Mouse (Mus musculus): ENCODE data around the gene Tmem184b. TPM values are rescaled to one million over a fixed set of nuclear protein-coding genes. Genes with fewer than 3 reads are reported as not detected.
A peak's percentile ranks its signal among the peaks of the same experiment; 100 is the strongest.

The Tmem184b gene
- total RNA-seq, 2 experiments from 2014 or later, result 59.2 to 67.8 TPM

DNA sequence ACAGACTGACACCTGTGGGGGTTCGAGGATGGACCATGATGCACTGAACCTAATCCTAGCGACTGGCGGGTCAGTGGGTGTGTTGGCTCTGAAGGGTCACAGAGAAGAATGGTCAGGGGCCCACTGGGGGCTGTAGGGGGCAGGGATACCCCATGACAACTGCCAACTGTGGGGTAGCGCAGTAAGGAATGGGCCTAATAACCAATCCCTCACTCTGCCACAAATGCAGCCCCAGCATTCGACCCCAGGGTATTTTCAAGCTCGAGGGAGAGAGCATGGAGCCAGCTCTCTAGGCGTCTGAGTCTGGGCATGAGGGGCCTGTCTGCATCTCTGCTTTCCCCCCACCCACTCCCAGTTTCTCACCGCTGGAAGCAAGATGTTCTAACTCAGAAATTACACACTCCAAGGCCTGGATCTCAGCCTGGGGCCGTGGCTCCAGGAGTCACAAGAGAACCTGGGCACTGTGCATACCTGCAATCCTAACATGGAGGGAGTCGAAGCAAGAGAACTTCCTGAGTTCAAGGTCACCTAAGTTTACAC is 27.2 kb upstream of the Tmem184b start:
- DNase-seq, result no peak
- intact Hi-C loops (cut with DNase I), result no loop called here

DNA sequence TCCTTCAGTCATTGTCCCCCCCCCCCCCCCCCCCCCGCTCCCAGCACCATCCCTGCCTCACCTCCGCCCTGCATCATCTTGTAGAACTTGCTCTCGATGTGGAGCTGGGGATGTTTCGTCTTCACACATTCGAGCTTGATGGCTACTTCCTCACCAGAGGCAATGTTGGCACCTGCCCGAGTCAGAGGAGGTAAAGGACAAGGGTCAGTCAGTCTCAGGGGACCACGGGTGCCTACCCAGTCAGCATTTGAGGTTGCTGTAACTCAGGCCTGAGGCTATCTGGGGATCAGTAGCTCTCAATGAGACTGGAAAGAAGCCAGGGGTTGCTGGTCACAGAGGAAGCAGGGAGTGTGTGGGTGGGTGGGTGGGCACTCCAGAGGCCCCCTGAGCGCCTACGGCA is 26.6 kb upstream of the Tmem184b start:
- intact Hi-C loops (cut with DNase I), result no loop called here
- no peak for DNase-seq

DNA sequence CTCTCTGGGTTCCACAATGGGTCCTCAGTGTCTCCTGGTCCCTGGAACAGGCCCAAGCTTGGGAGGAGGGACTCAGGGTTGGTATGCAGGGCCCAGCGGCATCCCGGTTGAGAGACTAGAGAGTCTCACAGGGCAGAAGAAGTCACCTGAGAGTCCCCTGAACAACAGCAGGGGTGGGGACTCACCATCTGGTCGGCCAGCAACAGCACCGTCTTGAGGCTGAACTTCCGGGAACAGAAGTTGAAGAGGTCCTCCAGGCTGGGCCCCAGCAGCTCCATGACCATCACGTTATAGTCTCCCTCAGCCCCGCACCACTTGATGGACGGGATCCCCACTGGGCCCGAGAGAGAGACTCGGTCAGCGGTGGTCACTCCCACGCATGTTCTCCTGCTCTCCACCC is 26.2 kb upstream of the Tmem184b start:
- DNase-seq, result no peak
- intact Hi-C loops (cut with DNase I), result no loop called here

DNA sequence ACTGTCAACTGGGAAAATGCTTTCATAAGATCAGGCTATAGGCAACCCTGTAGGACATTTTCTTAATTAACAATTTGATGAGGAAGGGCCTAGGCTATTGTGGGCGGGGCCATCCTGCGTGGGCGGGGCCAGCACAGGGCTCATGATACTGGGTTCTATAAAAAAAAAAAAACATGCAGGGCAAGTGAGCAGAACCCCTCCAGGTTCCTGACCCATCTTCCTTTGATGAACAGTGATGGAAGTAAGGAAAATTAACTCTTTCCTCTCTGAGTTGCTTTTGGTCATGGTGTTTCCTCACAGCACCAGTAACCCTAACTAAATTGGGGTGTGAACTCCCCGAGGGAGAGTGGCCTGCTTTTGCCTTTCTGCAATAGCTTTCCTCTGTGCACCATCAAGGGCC is 25.2 kb upstream of the Tmem184b start:
- intact Hi-C loops (cut with DNase I), result no loop called here
- no peak for DNase-seq

DNA sequence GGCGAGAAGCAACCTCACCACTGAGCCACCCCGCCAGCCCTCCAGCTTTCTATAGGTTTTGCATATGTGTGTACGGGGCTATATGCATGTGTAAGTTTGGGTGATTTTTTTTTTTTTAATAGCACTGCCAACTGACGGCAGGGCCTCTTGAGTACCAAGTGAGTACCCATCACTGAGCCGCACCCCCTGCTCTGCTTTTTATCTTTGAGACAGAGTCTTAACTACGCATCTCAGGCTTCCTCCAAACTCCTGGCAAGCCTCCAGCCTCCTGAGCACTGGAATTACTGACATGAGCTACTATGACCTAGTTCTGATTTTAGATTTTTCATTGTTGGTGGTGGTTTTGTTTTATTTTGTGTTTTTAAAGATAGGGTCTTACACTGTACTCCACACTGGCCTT is 24.1 kb upstream of the Tmem184b start:
- no peak for DNase-seq
- intact Hi-C loops (cut with DNase I), result no loop called here

DNA sequence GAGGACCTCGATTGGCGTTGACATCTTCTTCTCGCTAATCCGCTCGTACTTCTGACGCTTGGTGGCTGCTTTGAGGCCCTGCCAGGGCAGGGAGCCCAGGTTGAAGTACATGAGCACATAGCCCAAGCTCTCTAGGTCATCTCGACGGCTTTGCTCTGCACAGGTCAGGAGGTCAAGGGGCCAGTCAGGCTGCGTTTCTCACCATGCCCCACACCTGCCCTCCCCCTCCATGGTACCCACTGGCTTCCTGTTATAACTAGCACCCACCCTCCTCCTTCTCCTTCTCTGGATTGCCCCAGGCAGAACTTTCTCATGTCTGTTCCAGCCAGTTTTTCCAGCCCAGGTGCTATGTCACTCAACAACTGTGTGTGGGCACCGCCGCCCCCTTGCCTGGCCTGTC is 22.1 kb upstream of the Tmem184b start:
- intact Hi-C loops (cut with DNase I), result no loop called here
- peak in 1 of 2 experiments; percentile 37 for DNase-seq

DNA sequence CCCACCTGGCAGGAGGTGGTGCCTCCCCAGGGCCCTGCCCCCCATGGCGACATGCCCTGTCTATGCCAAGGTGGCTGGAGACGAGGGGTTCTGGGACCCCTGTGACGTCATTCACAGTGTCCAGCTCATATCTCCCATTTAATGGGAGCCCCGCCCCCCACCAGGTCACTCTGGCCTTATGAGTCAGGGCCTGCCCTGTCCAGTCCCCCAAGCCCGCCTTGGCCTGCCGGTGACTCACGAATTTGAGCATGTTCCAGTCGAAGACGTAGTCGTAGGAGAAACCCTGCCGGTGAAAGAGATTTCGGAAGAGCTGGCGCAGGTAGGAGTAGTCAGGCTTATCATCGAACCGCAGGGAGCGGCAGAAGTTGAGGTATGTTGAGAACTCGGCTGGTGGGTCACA is 21.2 kb upstream of the Tmem184b start:
- intact Hi-C loops (cut with DNase I), result no loop called here
- DNase-seq, result peak in 1 of 2 experiments; percentile 9

DNA sequence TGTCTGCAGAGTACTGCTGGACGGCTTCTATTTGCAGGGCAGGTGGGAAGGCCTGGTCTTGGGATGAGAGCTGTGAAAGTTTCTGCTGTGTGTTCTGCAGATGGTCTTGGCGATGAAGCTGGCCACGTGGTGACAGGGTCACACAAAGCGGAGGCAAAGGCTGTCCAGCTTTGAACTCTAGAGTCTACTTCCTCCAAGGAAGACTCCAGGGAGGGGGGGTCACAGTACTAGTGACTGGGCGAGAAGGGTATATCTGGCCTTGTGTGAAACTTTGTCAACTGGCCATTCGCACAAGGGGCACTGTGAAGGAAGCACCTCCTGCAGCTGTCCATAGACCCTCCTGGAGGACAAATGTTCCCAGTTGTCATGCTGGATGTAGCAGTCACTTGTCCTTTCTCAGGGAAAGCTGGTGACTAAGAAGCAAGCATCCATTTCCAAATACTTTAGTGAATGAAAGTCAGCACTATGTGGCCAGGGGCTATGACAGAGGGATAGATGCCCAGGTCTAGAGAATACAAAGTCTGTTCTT is 19.4 kb upstream of the Tmem184b start:
- DNase-seq, result no peak
- intact Hi-C loops (cut with DNase I), result no loop called here

DNA sequence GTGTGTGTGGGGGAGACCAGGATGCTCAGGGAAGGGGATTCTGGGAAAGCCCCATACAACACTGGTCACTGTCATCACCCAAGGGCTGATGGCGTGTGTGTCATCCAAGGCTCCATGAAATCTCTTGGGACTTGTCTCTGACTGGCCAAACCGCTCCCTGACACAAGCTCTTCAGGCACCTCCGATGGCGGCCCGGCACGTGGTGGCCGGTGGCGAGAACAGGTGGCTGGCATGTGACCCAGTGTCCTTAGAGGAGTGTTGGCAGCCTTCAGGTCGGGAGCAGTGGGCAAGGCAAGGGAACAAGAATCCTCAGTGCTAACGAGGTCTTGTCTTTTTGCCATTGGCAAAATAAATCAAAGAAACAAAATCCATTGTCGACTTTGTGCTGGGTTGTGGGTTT is 15.3 kb upstream of the Tmem184b start:
- DNase-seq, result no peak
- intact Hi-C loops (cut with DNase I), result no loop called here

DNA sequence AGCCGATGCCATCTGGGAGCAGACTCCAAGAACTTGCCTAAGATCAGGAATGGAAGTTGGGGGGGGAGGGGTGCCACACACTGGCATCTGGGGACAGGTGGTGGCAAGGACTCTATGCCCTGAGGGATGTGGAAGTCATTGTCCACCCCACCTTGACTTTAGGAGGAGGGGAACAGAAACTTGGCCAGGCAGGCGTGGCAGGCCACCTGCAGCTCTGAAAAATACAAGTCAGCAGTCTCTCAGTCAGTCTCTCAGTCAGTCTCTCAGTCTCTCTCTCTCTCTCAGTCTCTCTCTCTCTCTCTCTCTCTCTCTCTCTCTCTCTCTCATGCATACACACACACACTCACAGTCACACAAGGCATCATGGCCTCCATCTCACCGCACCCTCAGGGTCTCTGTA is 14.9 kb upstream of the Tmem184b start:
- DNase-seq, result no peak
- intact Hi-C loops (cut with DNase I), result no loop called here

DNA sequence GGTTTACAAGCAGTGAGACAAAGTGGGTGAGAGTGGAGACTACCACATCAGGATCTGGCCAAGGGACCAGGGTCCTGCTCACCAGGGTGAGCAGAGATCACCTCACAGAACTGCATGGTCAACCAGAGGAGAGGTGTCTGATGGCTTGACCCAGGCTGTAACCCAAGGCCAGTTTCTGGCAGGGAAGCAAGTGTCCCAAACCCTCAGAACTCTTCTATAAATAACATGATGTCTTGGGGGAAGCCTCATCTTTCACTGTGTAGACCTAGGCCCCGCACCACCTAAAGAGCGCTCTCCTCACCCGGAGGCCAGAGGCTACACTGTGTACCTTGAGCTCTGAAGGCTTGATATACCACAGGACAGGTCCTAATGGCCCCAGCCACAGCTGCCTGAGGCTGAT is 14.0 kb upstream of the Tmem184b start:
- DNase-seq, result no peak
- intact Hi-C loops (cut with DNase I), result no loop called here

DNA sequence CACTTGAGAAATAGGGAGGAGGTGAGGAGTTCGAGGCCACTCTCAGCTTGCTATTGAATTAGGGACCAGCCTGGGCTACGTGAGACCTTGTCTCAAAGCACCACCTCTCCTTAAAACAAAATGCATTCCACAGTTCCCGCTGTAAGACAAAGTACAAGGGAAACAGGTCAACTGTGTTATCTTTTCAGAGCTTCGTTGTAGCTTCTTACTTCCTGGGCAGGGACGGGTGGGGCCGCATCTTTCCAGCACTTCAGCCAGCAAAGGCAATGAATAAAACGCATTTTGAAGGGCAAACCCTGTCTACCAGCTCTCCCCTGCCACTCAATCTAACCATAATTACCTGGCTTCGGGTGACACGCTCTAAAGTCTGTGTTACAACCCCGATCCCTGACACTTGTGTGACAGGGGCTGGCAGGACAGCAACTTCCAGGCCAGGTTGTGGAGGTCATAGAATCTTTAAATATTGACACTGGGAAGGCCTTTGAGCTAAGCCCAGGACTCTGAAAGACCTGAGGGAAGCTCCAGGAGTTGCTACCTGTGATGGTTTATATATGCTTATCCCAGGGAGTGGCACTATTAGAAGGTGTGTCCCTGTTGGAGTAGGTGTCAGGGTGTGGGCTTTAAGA is 13.2 kb upstream of the Tmem184b start:
- no peak for DNase-seq
- intact Hi-C loops (cut with DNase I), result no loop called here

DNA sequence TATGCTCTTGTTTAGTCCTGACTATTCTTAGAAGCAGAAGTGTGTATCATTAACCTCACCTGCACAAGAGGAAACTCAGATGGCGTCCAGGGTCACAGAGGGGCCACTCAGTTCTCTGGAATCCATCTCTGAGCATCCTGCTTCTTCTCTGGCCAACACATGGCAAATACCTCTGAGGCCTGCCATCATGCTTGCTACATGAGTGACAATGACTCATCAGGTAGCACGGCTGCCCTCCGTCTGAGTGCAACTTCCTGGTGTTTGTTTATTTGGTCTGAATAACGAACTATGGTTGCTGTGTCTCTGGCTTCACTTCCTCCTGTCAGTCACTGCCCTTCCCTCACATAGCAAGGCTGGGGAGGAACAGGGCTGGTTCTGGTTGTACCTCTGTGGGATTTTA is 11.1 kb upstream of the Tmem184b start:
- DNase-seq, result no peak

DNA sequence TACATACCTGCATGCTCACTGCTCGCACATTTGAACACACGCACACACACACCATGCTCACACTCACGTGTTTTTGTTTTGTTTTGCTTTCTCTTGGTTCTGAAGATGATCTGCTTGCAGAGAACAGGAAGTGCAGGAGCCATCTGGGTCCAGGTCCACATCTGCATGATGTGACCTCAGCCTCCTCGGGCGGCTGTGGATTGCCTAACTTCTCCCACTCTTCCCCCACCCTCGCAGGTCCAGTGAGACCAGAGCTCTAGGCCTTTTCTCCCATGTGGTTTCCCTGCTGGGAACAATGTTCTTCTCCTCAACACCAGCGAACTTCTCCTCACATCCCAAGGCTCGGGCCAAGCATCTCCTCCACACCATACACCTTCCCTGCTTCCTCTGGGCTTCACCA is 10.4 kb upstream of the Tmem184b start:
- DNase-seq, result no peak
- intact Hi-C loops (cut with DNase I), result no loop called here

More for the DNA sequence above, 11.1 kb upstream of the Tmem184b start:
- intact Hi-C loops (cut with DNase I), result no loop called here

DNA sequence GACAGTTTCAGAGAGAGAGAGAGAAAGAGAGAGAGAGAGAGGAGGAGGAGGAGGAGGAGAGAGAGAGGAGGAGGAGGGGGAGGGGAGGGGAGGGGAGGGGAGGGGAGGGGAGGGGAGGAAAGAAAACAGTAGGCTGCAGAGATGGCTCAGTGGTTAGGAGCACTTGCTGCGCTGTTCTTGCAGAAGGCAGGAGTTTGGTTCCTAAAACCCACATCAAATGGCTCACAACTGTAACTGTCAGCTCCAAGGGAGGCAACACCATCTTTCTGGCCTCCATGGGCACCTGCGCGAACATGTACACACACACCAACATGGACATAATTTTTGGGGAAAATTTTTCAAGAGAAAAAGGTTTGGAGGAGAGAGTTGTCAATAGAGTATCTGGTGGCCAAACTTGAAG is 9.8 kb upstream of the Tmem184b start:
- intact Hi-C loops (cut with DNase I), result no loop called here
- no peak for DNase-seq

DNA sequence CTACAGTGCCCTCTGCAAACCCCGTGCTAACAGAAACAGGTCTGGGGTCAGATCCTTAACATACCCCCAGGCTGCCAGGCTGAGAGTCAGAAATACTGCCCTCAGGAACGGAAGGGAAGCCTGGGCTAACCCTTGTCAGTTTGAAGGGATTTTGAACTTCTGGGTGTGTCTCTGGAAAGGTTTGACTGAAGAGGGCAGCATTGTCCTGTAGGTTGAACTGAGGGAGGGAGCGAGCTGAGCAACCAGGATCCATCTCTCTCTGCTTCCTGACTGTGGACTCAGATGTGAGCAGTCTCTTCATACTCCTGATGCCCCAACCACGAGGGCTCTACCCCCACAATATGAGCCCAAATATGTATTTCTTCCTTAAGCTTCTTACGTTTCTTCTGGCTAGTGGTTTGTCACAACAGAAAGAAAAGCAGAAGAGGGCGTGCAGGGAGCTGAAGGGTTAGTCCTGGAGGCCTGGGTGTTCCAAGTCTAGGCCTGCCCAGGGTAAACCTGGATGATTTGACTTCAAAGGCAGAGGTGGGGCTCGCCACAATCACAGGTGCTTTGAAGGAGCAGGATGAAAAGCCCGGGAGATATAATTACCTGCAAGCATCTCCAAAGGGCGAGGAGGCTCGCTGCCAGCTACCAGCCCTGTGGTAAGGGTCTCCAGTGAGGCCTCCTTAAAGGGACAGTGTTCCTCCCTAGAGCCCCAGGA is 8.1 kb upstream of the Tmem184b start:
- DNase-seq, result no peak
- intact Hi-C loops (cut with DNase I), result loop anchor here (2.0 kb wide), 1 partner anchor 55 kb away; no protein-coding TSS in a partner anchor

DNA sequence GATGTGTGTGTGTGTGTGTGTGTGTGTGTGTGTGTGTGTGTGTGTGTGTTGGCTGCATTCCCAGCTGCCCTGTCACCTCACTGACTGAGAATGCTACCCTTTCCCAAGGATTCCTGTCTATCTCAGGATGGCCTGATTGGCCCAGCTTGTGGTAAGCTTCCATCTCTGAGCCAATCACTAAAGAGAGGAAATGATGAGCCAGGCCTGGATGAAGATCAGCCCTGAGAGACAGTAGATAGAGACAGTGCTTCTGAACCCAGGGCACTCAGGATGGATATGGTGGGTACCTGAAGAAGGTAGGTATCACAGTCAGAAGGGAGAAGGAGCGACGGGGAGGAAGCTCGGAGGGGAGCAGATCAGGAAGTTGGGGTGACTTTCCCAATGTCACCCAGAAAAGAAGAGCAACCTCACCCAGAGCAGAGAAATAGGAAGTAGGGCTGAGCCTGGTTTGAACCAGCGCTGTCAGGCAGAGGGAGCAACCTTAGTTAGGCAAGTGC is 5.8 kb upstream of the Tmem184b start:
- no peak for DNase-seq
- intact Hi-C loops (cut with DNase I), result no loop called here

DNA sequence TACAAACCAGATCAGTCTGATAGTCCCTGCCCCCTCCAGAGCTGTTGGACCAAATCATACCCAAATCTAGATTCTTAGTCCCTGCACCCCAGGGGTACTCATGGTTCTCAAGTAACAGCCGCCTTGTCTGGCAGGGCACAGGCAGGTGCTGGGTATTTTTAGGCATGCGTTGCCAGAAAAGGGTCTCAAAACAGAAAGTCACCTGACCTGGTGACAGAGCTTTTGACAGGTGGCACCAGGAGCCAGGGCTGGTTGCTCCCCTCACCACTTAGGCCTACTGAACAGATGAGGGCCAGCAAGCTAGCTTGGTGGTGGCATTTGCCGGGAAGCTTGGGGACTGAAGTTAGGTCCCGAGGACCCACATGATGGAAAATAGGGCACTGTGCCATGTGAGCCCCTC is 3.2 kb upstream of the Tmem184b start:
- intact Hi-C loops (cut with DNase I), result no loop called here
- DNase-seq, result no peak

DNA sequence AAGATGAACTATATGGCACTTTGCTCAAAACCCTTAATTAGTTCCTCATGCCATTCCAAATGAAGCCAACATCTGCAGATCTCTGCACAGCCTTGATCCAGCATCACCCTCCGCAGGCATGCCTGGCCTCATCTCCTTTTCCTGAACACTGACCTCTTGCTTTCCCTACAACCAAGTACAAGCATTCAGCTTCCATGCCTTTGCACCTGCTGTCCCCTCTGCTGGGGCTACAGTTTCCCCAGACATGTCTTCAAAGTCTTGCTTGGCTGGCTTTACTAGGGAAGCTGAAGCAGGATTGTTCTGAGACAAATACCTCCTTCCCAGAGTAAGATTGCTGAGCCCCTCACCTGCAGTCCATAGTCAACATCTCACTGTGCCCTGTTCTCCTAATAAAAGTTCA is 908 bp upstream of the Tmem184b start:
- no peak for DNase-seq
- intact Hi-C loops (cut with DNase I), result no loop called here

DNA sequence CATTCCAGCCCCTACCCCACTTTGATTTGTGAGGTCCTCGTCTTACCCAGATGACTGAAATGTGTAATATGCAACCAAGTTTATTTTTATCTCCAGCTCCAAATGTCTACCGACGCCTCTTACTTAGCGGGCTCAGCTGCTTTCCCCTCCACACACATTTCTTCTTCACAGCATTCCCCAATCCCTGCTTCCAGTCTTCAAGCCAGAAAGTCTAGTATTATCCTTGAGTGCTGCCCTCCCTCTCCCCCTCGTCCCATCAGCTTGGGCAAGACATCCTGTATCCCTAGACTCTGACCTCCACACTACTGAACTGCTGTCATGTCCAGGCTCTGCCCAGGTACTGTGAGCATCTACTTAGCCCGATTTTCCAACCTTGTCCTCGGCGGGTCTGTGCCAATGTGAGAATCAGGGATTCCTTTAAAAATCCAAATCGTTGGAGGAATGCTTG is 418 bp upstream of the Tmem184b start:
- intact Hi-C loops (cut with DNase I), result no loop called here

DNA sequence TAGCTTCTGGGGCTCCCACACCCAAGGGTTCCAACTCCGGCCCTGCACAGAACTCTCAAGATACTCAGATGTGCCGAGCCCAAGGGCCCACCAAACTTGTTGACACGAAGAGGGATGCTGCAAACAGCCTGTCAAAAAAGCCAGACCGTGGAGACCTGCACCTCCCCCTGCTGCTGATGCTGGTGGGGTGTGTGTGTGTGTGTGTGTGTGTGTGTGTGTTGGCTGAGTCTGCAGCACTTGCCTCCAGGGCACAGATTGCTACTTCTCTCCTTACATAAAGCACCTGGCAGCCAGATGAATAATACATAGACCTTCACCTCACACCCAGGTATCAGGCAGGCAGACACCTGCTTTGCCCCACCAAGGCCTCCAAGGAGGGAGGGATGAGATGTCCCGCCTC is 1.2 kb downstream of the Tmem184b start:
- DNase-seq, result no peak
- intact Hi-C loops (cut with DNase I), result no loop called here

More for the DNA sequence above, 418 bp upstream of the Tmem184b start:
- DNase-seq, result peak in 1 of 2 experiments; percentile 34

DNA sequence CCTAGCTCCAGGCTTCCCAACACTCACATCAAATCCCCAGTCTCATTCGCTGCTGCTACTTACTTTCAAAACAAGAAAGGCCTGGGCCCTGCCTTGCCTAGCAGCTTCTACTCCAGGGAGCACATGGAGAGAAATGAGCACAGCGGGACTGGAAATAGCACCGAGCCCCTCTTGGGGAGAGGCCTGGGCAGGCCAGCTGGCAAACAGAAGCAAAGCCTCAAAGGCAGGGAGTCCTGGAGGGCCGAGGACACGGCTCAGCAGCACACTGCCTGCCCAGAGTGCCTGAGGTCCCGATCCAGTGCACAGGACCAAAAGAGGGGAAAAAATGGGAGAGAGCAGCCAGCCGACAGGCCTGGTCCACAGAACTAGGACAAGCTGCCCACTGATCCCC is 2.4 kb downstream of the Tmem184b start:
- DNase-seq, result peak; percentile 64 to 65
- intact Hi-C loops (cut with DNase I), result loop anchor here (2.0 kb wide), 1 partner anchor 36 kb away; no protein-coding TSS in a partner anchor
